Mouse (Mus musculus) gastrocnemius, adult 18-20 months (tissue): ENCODE results near the gene Klf8. TPM values are rescaled to one million over a fixed set of nuclear protein-coding genes. Genes with fewer than 3 reads are reported as not detected.

Source experiments
- DNase-seq: peaks from one replicate; pipeline ENCODE4 v3.0.0; 2021; ENCODE audit warnings: low spot score
- total RNA-seq, 2 experiments: library from RNA; stranded (reverse); gene quantifications; 2 replicates each; pipeline ENCODE4 v1.2.3; 2021

Klf8 gene
- total RNA-seq, 2 experiments from 2014 or later: 0.14 to 0.24 TPM

DNA sequence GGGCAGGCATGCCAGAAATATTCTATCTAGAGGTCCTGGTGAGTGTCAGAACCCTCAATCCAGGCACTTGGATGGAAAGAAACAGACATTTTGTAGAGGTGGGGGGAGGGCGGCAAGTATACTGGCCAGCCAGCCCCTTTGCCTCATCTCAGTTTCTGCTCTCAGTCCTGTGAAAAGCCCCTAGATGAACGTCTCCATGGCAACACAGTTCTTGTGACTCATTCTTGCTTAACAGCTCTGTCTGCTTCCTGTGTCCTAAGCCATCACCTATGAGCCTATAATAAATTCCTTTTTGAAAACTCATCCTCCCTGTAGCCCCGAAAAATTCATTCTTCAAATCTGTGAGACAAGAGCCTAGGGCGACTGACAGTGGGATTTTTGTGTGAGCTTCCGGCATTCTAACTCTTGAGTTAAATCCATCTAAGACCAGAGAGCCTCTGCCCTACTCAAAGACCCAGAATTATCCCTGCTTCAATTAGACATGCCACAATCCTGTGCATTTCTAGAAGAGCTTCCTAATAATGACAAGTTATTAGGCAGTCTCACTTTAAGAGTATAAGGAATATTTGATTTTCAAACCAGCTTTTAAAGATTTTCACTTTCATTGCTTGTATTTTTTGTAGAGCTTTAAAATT lies 196.5 kb downstream of the Klf8 start:
- no peak for DNase-seq

DNA sequence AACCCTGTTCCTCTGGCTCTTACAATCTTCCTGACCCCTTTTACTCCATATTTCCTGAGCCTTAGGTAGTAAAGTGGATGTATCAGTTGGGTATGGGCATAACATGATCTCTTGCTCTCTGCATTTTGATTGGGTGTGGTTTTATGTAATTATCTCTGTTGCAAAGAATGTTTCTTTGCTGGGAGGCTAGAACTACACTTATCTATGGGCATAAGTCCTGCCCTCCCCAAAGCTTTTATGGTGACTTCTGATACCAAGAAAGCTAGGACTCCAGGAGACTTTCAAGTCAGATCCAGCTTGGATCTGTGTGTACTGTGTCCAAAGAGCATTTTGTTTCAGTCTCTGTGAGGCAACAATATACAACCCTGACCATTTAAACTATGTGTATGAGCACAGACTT lies 202.3 kb downstream of the Klf8 start:
- DNase-seq: no peak

DNA sequence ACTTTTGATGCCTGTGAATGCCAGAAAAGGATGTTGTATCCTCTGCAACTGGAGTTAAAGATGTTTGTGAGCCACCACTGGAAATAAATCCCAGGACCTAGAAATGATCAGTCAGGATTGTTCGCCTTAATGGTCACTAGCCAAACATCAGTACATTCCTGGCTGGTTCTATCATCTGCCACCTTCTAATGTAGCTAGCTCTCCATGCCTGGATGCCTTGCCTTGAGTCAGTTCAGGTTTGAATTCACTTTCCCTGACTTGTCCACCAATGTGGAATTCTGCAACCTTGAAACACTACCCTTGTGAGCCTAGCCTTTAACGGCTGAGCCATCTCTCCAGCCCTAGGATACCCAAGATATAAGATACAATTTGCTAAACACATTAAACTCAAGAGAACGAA lies 202.8 kb downstream of the Klf8 start:
- DNase-seq: no peak

Other genes with a start within 250 kb of the Klf8 start
- gene Usp51, start 231.0 kb upstream of the Klf8 start, total RNA-seq: not detected
- 1 to 10 TPM; 2.9 to 3.7 TPM for gene Mageh1, start 199.9 kb upstream of the Klf8 start, total RNA-seq
- gene Foxr2, start 118.7 kb upstream of the Klf8 start, total RNA-seq: not detected
- gene Rragb, start 97.5 kb upstream of the Klf8 start, total RNA-seq: 1 to 10 TPM; 2.3 to 3.1 TPM